ENCODE assay signal across 12 mouse cellular contexts in genomic region chr9:35354652-35355130, GRCm38 (mm10).
A peak's percentile ranks its signal among the peaks of the same experiment; 100 is the strongest.
DNase-seq lines count a peak whose midpoint lies in the region; ATAC-seq lines count a peak whose summit lies in the region.
"Had no signal": no experiment of that assay in that cellular context is flagged by ENCODE, and none has a peak within 500 bp of the region (broad histone marks: within the 10 kb centered on the region; RNA-seq: fewer than 3 reads in every experiment).

No protein-coding gene starts in this region.

- peak; percentile 49; the same call in 1 of the 2 replicates for ATAC-seq in hindbrain, embryonic 11.5 days (ENCODE audit: low FRiP score)
- ATAC-seq in forebrain, embryonic 11.5 days (replicated peaks; ENCODE audit: low FRiP score): peak; percentile 61
- ATAC-seq in limb, embryonic 11.5 days (ENCODE audit: insufficient number of reproducible peaks, low FRiP score, low TSS enrichment, low read depth): peak; percentile 86

- H3K9me3 ChIP-seq in hindbrain, embryonic 11.5 days (ENCODE audit: control insufficient read depth, low read length): no peaks in the 10 kb centered on the region
- H3K9me3 ChIP-seq in hindbrain, embryonic 10.5 days: no peaks in the 10 kb centered on the region
- H3K9me3 ChIP-seq in forebrain, embryonic 11.5 days (ENCODE audit: control insufficient read depth, low read length): no peaks in the 10 kb centered on the region
- no peaks in the 10 kb centered on the region for H3K9me3 ChIP-seq in limb, embryonic 11.5 days (ENCODE audit: control insufficient read depth, low read length)

- no peaks in the 10 kb centered on the region for H3K4me1 ChIP-seq in hindbrain, embryonic 11.5 days (replicated peaks; ENCODE audit: control insufficient read depth, insufficient read depth, low read length)
- peaks cover 10% of the 10 kb centered on the region for H3K4me1 ChIP-seq in hindbrain, embryonic 10.5 days (replicated peaks)
- H3K4me1 ChIP-seq in forebrain, embryonic 11.5 days (replicated peaks; ENCODE audit: control insufficient read depth, insufficient read depth, low read length): no peaks in the 10 kb centered on the region; the same call in 1 of the 2 replicates
- H3K4me1 ChIP-seq in limb, embryonic 11.5 days (ENCODE audit: control insufficient read depth, insufficient read depth, low read length): peaks cover 10% of the 10 kb centered on the region

- H3K36me3 ChIP-seq in hindbrain, embryonic 11.5 days (ENCODE audit: control insufficient read depth, insufficient read depth, low read length): no peaks in the 10 kb centered on the region
- H3K36me3 ChIP-seq in hindbrain, embryonic 10.5 days: no peaks in the 10 kb centered on the region
- no peaks in the 10 kb centered on the region for H3K36me3 ChIP-seq in forebrain, embryonic 11.5 days (ENCODE audit: control insufficient read depth, insufficient read depth, low read length)
- no peaks in the 10 kb centered on the region for H3K36me3 ChIP-seq in limb, embryonic 11.5 days (ENCODE audit: control insufficient read depth, insufficient read depth, low read length)

- no peak overlapping the region for H3K27ac ChIP-seq in hindbrain, embryonic 11.5 days (ENCODE audit: low read depth, low read length)
- no peak overlapping the region for H3K27ac ChIP-seq in hindbrain, embryonic 10.5 days
- H3K27ac ChIP-seq in forebrain, embryonic 11.5 days (ENCODE audit: low read depth, low read length): no peak overlapping the region
- H3K27ac ChIP-seq in limb, embryonic 11.5 days (replicated peaks; ENCODE audit: low read depth, low read length): peak overlapping the region; percentile 22

- no peak overlapping the region for H3K4me2 ChIP-seq in hindbrain, embryonic 11.5 days (replicated peaks; ENCODE audit: low read depth, low read length)
- no peak overlapping the region for H3K4me2 ChIP-seq in forebrain, embryonic 11.5 days (ENCODE audit: low read depth, low read length, severe bottlenecking)
- H3K4me2 ChIP-seq in limb, embryonic 11.5 days (ENCODE audit: low read depth, severe bottlenecking): no peak overlapping the region

- no peaks in the 10 kb centered on the region for H3K27me3 ChIP-seq in hindbrain, embryonic 11.5 days (ENCODE audit: control insufficient read depth, insufficient read depth, low read length)
- H3K27me3 ChIP-seq in hindbrain, embryonic 10.5 days (ENCODE audit: insufficient read depth, poor library complexity, severe bottlenecking): 0 out of 2 replicates have a peak, but pooled peaks cover 3% of the 10 kb centered on the region
- H3K27me3 ChIP-seq in forebrain, embryonic 11.5 days (ENCODE audit: control insufficient read depth, insufficient read depth, low read length): no peaks in the 10 kb centered on the region
- no peaks in the 10 kb centered on the region for H3K27me3 ChIP-seq in limb, embryonic 11.5 days (ENCODE audit: control insufficient read depth, insufficient read depth, low read length)
- H3K27me3 ChIP-seq: CH12.LX had no signal

- H3K4me3 ChIP-seq in hindbrain, embryonic 11.5 days (ENCODE audit: low read depth, low read length): no peak overlapping the region
- no peak overlapping the region for H3K4me3 ChIP-seq in hindbrain, embryonic 10.5 days
- no peak overlapping the region for H3K4me3 ChIP-seq in forebrain, embryonic 11.5 days (ENCODE audit: low read depth, low read length)
- no peak overlapping the region for H3K4me3 ChIP-seq in limb, embryonic 11.5 days (ENCODE audit: low read depth, low read length)

- no peak for DNase-seq in hindbrain, embryonic 11.5 days (ENCODE audit: low spot score)
- no peak for DNase-seq in hindbrain, embryonic 10.5 days (ENCODE audit: low spot score)
- peak; percentile 52 for DNase-seq in MN1 (ENCODE audit: low spot score)
- no peak for DNase-seq in forebrain, embryonic 11.5 days (ENCODE audit: low spot score)
- DNase-seq in limb, embryonic 11.5 days (ENCODE audit: low spot score): peak; percentile 76
- no peak for DNase-seq in layer of hippocampus, adult 11-12 months (ENCODE audit: low spot score)
- no peak for DNase-seq in left cerebral cortex, postnatal 14 days (ENCODE audit: low spot score in 2 of 2)
- DNase-seq in spleen, adult 12 weeks (ENCODE audit: low spot score): no peak
- DNase-seq: layer of hippocampus, postnatal 36 days; right cerebral cortex, postnatal 25 days; thymus, postnatal 25 days had no signal

- intact Hi-C loops in left cerebral cortex, postnatal 14 days (cut with DNase I): no loop called here

- no peak overlapping the region for H3K9ac ChIP-seq in hindbrain, embryonic 11.5 days (ENCODE audit: low read depth, low read length)
- no peak overlapping the region for H3K9ac ChIP-seq in forebrain, embryonic 11.5 days (ENCODE audit: low read length)
- no peak overlapping the region for H3K9ac ChIP-seq in limb, embryonic 11.5 days (ENCODE audit: low read length)

- 62% methylated on average over 7 of the region's 7 CpGs for WGBS in hindbrain, embryonic 11.5 days
- 75% methylated on average over 7 of the region's 7 CpGs for WGBS in hindbrain, embryonic 10.5 days
- 73% methylated on average over 7 of the region's 7 CpGs for WGBS in forebrain, embryonic 11.5 days
- 48% methylated on average over 7 of the region's 7 CpGs for WGBS in limb, embryonic 11.5 days

Comparison
In these comparisons a context has a peak if more than half of its experiments do, and no peak if none do; other contexts are left out.
1. DNase-seq: peak in MN1 (single experiment) and limb, embryonic 11.5 days (single experiment); none in hindbrain, embryonic 11.5 days (single experiment), hindbrain, embryonic 10.5 days (single experiment), forebrain, embryonic 11.5 days (single experiment), layer of hippocampus, adult 11-12 months (single experiment), left cerebral cortex, postnatal 14 days (0 of 2) and spleen, adult 12 weeks (single experiment).
2. Peak in every context shown above with its lines, with median percentiles within 50 percentile points of each other: ATAC-seq.